Mouse (Mus musculus): ENCODE measurements around the gene Mybpc2.

DNA sequence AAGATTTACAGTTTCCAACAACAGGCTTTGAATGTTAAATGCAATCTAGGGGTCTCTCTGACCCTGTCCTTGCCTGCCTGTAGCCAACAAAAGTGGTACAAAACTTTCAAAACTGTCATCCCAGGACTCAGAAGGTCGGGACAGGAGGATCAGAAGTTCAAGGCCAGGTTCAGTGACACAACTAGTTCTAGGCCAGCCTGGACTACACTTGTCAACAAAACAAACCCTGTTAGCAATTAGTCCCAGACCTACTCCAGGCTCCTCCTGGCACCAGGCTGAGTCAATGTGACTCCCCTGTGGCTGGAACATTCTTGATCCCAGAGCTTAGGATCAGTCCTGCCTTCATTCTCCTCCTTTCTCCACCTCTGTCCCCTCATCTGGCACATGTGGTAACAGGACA lies 25.5 kb downstream of the Mybpc2 start:
- TF ChIP-seq POLR2A (IDR thresholded peaks at IDR 0.05; ENCODE audit: control insufficient read depth, low read depth, low read length) (no peak), CTCF (IDR thresholded peaks at IDR 0.05; ENCODE audit: control insufficient read depth, insufficient read depth, insufficient replicate concordance, low read depth, low read length) (no peak)

All from testis, adult 2 months (tissue).